ENCODE assay signal across 31 mouse cellular contexts in the genomic region with DNA sequence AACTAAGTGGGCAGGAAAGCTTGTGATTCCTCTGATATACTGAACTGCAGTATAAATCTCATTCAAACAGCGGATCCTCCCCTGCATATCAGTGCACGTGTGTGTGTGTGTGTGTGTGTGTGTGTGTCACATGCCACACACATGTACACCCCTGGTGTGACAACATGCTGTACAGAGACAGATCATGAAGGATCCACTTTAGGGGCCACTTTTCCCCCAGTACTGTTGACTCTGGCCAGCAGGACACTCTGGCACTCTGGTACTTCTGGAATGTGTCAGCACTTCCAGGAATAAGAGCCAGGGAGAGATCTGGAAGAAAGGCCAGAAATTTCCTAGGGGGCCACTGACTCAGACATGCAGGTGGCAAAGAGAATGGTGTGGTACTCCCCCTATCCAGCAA. TPM values are rescaled to one million over a fixed set of nuclear protein-coding genes. Genes with fewer than 3 reads are reported as not detected.
A peak's percentile ranks its signal among the peaks of the same experiment; 100 is the strongest.
DNase-seq lines count a peak whose midpoint lies in the region; ATAC-seq and TF ChIP-seq lines count a peak whose summit lies in the region.
"Had no signal": no experiment of that assay in that cellular context is flagged by ENCODE, and none has a peak within 500 bp of the region (broad histone marks: within the 10 kb centered on the region; RNA-seq: fewer than 3 reads in every experiment).

No protein-coding gene starts in this region.

- peaks cover 100% of the 10 kb centered on the region for H3K4me1 ChIP-seq in forebrain, embryonic 10.5 days
- H3K4me1 ChIP-seq in forebrain, embryonic 11.5 days (replicated peaks; ENCODE audit: control insufficient read depth, insufficient read depth, low read length): peaks cover 28% of the 10 kb centered on the region
- peaks cover 85% of the 10 kb centered on the region for H3K4me1 ChIP-seq in heart, embryonic 13.5 days
- H3K4me1 ChIP-seq in hindbrain, embryonic 15.5 days (replicated peaks): peaks cover 24% of the 10 kb centered on the region
- H3K4me1 ChIP-seq in hindbrain, embryonic 12.5 days: peaks cover 64% of the 10 kb centered on the region
- H3K4me1 ChIP-seq in lung, postnatal 0 days (ENCODE audit: insufficient read depth, low read depth, low read length): peaks cover 11% of the 10 kb centered on the region; the same call in 1 of the 2 replicates

- peak overlapping the region; percentile 40; the same call in 1 of the 2 replicates for H3K27ac ChIP-seq in forebrain, embryonic 10.5 days
- H3K27ac ChIP-seq in forebrain, embryonic 11.5 days (ENCODE audit: low read depth, low read length): no peak overlapping the region
- H3K27ac ChIP-seq in heart, embryonic 13.5 days (replicated peaks): peak overlapping the region; percentile 60; the same call in 1 of the 2 replicates
- 0 out of 2 replicates have a peak overlapping the region, but pooled peaks have one; percentile 33 for H3K27ac ChIP-seq in hindbrain, embryonic 15.5 days (replicated peaks)
- H3K27ac ChIP-seq in hindbrain, embryonic 12.5 days: no peak overlapping the region
- no peak overlapping the region for H3K27ac ChIP-seq in lung, postnatal 0 days (ENCODE audit: low read length)
- H3K27ac ChIP-seq: embryonic facial prominence, embryonic 13.5 days; gastrocnemius, adult 2 months; kidney, embryonic 15.5 days; midbrain, embryonic 13.5 days had no signal

- no peak for ATAC-seq in forebrain, embryonic 11.5 days (replicated peaks; ENCODE audit: low FRiP score)
- ATAC-seq in heart, embryonic 13.5 days (ENCODE audit: extremely low read depth, insufficient number of reproducible peaks, low FRiP score, low TSS enrichment): no peak
- ATAC-seq in hindbrain, embryonic 15.5 days (ENCODE audit: low FRiP score, low read depth): no peak
- no peak for ATAC-seq in hindbrain, embryonic 12.5 days (ENCODE audit: low FRiP score)
- peak; percentile 40 for ATAC-seq in lung, postnatal 0 days
- ATAC-seq: midbrain, embryonic 13.5 days had no signal

- H3K9ac ChIP-seq in forebrain, embryonic 11.5 days (ENCODE audit: low read length): no peak overlapping the region
- H3K9ac ChIP-seq in heart, embryonic 13.5 days: peak overlapping the region; percentile 29
- no peak overlapping the region for H3K9ac ChIP-seq in hindbrain, embryonic 15.5 days
- H3K9ac ChIP-seq in hindbrain, embryonic 12.5 days: no peak overlapping the region
- H3K9ac ChIP-seq in lung, postnatal 0 days (replicated peaks; ENCODE audit: low read depth): no peak overlapping the region
- H3K9ac ChIP-seq: kidney, embryonic 15.5 days; midbrain, embryonic 13.5 days had no signal

- WGBS in forebrain, embryonic 10.5 days: 92% methylated on average over 2 of the region's 2 CpGs
- WGBS in forebrain, embryonic 11.5 days: 93% methylated on average over 2 of the region's 2 CpGs
- 58% methylated on average over 2 of the region's 2 CpGs for WGBS in heart, embryonic 13.5 days
- 85% methylated on average over 2 of the region's 2 CpGs for WGBS in hindbrain, embryonic 15.5 days
- WGBS in hindbrain, embryonic 12.5 days: 87% methylated on average over 2 of the region's 2 CpGs
- WGBS in lung, postnatal 0 days: 71% methylated on average over 2 of the region's 2 CpGs

- no peak for DNase-seq in forebrain, embryonic 10.5 days (ENCODE audit: extremely low spot score, low spot score)
- no peak for DNase-seq in forebrain, embryonic 11.5 days (ENCODE audit: low spot score)
- DNase-seq in heart, postnatal 14 days: no peak
- DNase-seq in lung, postnatal 0 days (ENCODE audit: low spot score): peak; percentile 42
- no peak for DNase-seq in lung, postnatal 10 days
- DNase-seq: adrenal gland, postnatal 10 days; cerebellum, adult 18-20 months; cerebellum, postnatal 14 days; gastrocnemius, adult 2 months; kidney, adult 11 months; kidney, postnatal 36 days; layer of hippocampus, adult 9-11 months; thymus, adult 18-20 months; thymus, postnatal 36 days had no signal

- no peak overlapping the region for H3K4me2 ChIP-seq in forebrain, embryonic 11.5 days (ENCODE audit: low read depth, low read length, severe bottlenecking)
- no peak overlapping the region for H3K4me2 ChIP-seq in heart, embryonic 13.5 days
- H3K4me2 ChIP-seq in hindbrain, embryonic 15.5 days: no peak overlapping the region
- no peak overlapping the region for H3K4me2 ChIP-seq in hindbrain, embryonic 12.5 days (replicated peaks)
- no peak overlapping the region for H3K4me2 ChIP-seq in lung, postnatal 0 days (replicated peaks; ENCODE audit: low read depth, low read length)
- H3K4me2 ChIP-seq: embryonic facial prominence, embryonic 13.5 days; kidney, embryonic 15.5 days; midbrain, embryonic 13.5 days had no signal

- TF ChIP-seq CTCF in lung, postnatal 0 days (IDR thresholded peaks at IDR 0.05): no peak

- H3K4me3 ChIP-seq in forebrain, embryonic 10.5 days: no peak overlapping the region
- no peak overlapping the region for H3K4me3 ChIP-seq in forebrain, embryonic 11.5 days (ENCODE audit: low read depth, low read length)
- H3K4me3 ChIP-seq in heart, embryonic 13.5 days: no peak overlapping the region
- H3K4me3 ChIP-seq in hindbrain, embryonic 15.5 days: no peak overlapping the region
- no peak overlapping the region for H3K4me3 ChIP-seq in hindbrain, embryonic 12.5 days
- no peak overlapping the region for H3K4me3 ChIP-seq in lung, postnatal 0 days (ENCODE audit: low read depth, low read length)
- H3K4me3 ChIP-seq: embryonic facial prominence, embryonic 13.5 days; erythroblast, embryonic 14.5 days; gastrocnemius, adult 2 months; kidney, embryonic 15.5 days; midbrain, embryonic 13.5 days had no signal

- peaks cover 93% of the 10 kb centered on the region for H3K27me3 ChIP-seq in forebrain, embryonic 10.5 days (ENCODE audit: poor library complexity, severe bottlenecking)
- no peaks in the 10 kb centered on the region for H3K27me3 ChIP-seq in forebrain, embryonic 11.5 days (ENCODE audit: control insufficient read depth, insufficient read depth, low read length)
- peaks cover 63% of the 10 kb centered on the region for H3K27me3 ChIP-seq in heart, embryonic 13.5 days (replicated peaks)
- H3K27me3 ChIP-seq in hindbrain, embryonic 15.5 days: peaks cover 32% of the 10 kb centered on the region
- peaks cover 65% of the 10 kb centered on the region for H3K27me3 ChIP-seq in hindbrain, embryonic 12.5 days
- H3K27me3 ChIP-seq in lung, postnatal 0 days (replicated peaks; ENCODE audit: insufficient read depth, low read length): no peaks in the 10 kb centered on the region

- intact Hi-C loops in heart, postnatal 14 days (cut with DNase I): no loop called here

- H3K36me3 ChIP-seq in forebrain, embryonic 10.5 days (replicated peaks): no peaks in the 10 kb centered on the region; the same call in 1 of the 2 replicates
- H3K36me3 ChIP-seq in forebrain, embryonic 11.5 days (ENCODE audit: control insufficient read depth, insufficient read depth, low read length): no peaks in the 10 kb centered on the region
- no peaks in the 10 kb centered on the region for H3K36me3 ChIP-seq in heart, embryonic 13.5 days
- no peaks in the 10 kb centered on the region for H3K36me3 ChIP-seq in hindbrain, embryonic 15.5 days
- H3K36me3 ChIP-seq in hindbrain, embryonic 12.5 days: no peaks in the 10 kb centered on the region
- no peaks in the 10 kb centered on the region for H3K36me3 ChIP-seq in lung, postnatal 0 days (ENCODE audit: insufficient read depth, low read length)
- H3K36me3 ChIP-seq: embryonic facial prominence, embryonic 13.5 days; kidney, embryonic 15.5 days; midbrain, embryonic 13.5 days had no signal

- TF ChIP-seq EP300 in lung, postnatal 0 days (IDR thresholded peaks at IDR 0.05): peak; percentile 62; the same call in 1 of the 2 replicates

- H3K9me3 ChIP-seq in forebrain, embryonic 10.5 days: no peaks in the 10 kb centered on the region
- H3K9me3 ChIP-seq in forebrain, embryonic 11.5 days (ENCODE audit: control insufficient read depth, low read length): no peaks in the 10 kb centered on the region
- no peaks in the 10 kb centered on the region for H3K9me3 ChIP-seq in heart, embryonic 13.5 days
- no peaks in the 10 kb centered on the region for H3K9me3 ChIP-seq in hindbrain, embryonic 15.5 days
- no peaks in the 10 kb centered on the region for H3K9me3 ChIP-seq in hindbrain, embryonic 12.5 days (replicated peaks)
- H3K9me3 ChIP-seq in lung, postnatal 0 days (ENCODE audit: low read length): no peaks in the 10 kb centered on the region
- H3K9me3 ChIP-seq: embryonic facial prominence, embryonic 13.5 days; kidney, embryonic 15.5 days; midbrain, embryonic 13.5 days had no signal

RNA-seq across cellular contexts. Expression of a gene that starts 10.4 kb away (rescaled TPM):
- 40.1 and 43.1 TPM in 2 replicates for polyA plus RNA-seq in forebrain, embryonic 10.5 days (2016; fragmentation: Nextera tagmentation; extraction: Ambion mirVana)
- 44.7 and 49.3 TPM in 2 replicates for polyA plus RNA-seq in forebrain, embryonic 11.5 days (2014; fragmentation: Nextera tagmentation; extraction: Ambion mirVana)
- 15.3 and 19.3 TPM in 2 replicates for polyA plus RNA-seq in heart, embryonic 13.5 days (2015; fragmentation: Nextera tagmentation; extraction: Ambion mirVana)
- 10 to 100 TPM; 15.7 to 18.0 TPM for total RNA-seq in heart, postnatal 14 days (2021)
- polyA plus RNA-seq in hindbrain, embryonic 15.5 days (2015; fragmentation: Nextera tagmentation; extraction: Ambion mirVana): 14.0 and 16.2 TPM in 2 replicates
- polyA plus RNA-seq in hindbrain, embryonic 12.5 days (2016; fragmentation: Nextera tagmentation; extraction: Ambion mirVana): 26.4 and 32.3 TPM in 2 replicates
- 15.2 and 19.2 TPM in 2 replicates for polyA plus RNA-seq in lung, postnatal 0 days (2015; fragmentation: Nextera tagmentation; extraction: Ambion mirVana)

RNA-seq across cellular contexts. Expression of a gene that starts 41.4 kb away (rescaled TPM):
- not detected in 2 replicates for polyA plus RNA-seq in forebrain, embryonic 10.5 days (2016; fragmentation: Nextera tagmentation; extraction: Ambion mirVana)
- not detected in 2 replicates for polyA plus RNA-seq in forebrain, embryonic 11.5 days (2014; fragmentation: Nextera tagmentation; extraction: Ambion mirVana)
- not detected in 2 replicates for polyA plus RNA-seq in heart, embryonic 13.5 days (2015; fragmentation: Nextera tagmentation; extraction: Ambion mirVana)
- total RNA-seq in heart, postnatal 14 days (2021): not detected
- not detected in 2 replicates for polyA plus RNA-seq in hindbrain, embryonic 15.5 days (2015; fragmentation: Nextera tagmentation; extraction: Ambion mirVana)
- polyA plus RNA-seq in hindbrain, embryonic 12.5 days (2016; fragmentation: Nextera tagmentation; extraction: Ambion mirVana): not detected in 2 replicates
- polyA plus RNA-seq in lung, postnatal 0 days (2015; fragmentation: Nextera tagmentation; extraction: Ambion mirVana): not detected in 2 replicates
- total RNA-seq: adrenal gland, postnatal 10 days; gastrocnemius, adult 2 months; hematopoietic stem cell, adult 5-6 weeks; left cerebral cortex, adult 18-20 months; left cerebral cortex, postnatal 25 days; liver, adult 2 months; megakaryocyte, adult 5-6 weeks had no signal
- polyA plus RNA-seq: embryonic facial prominence, embryonic 13.5 days; erythroblast, embryonic 14.5 days; frontal cortex, adult 2 months; kidney, embryonic 15.5 days; liver, adult 2 months; liver, embryonic 16.5 days; midbrain, embryonic 13.5 days; neural tube, embryonic 11.5 days; small intestine, adult 2 months; stomach, embryonic 16.5 days had no signal

Comparison
In these comparisons a context has a peak if more than half of its experiments do, and no peak if none do; other contexts are left out.
1. H3K27ac ChIP-seq: peak in forebrain, embryonic 10.5 days (single experiment), heart, embryonic 13.5 days (single experiment) and hindbrain, embryonic 15.5 days (single experiment); none in forebrain, embryonic 11.5 days (single experiment), hindbrain, embryonic 12.5 days (single experiment) and lung, postnatal 0 days (single experiment).